Mouse (Mus musculus) kidney, postnatal 25 days (tissue): ENCODE data around the gene Scgb2b12.
"Not testable (repeated sequence)": the region's sequence is repeated elsewhere in the genome, so short reads cannot be mapped to it uniquely, and the experiment has no call there.

Source experiments
- DNase-seq, 2 experiments: peaks; one replicate each; pipeline ENCODE4 v3.0.0; 2021; ENCODE audit warnings: mixed read lengths in 2 of 2

Scgb2b12 gene

DNA sequence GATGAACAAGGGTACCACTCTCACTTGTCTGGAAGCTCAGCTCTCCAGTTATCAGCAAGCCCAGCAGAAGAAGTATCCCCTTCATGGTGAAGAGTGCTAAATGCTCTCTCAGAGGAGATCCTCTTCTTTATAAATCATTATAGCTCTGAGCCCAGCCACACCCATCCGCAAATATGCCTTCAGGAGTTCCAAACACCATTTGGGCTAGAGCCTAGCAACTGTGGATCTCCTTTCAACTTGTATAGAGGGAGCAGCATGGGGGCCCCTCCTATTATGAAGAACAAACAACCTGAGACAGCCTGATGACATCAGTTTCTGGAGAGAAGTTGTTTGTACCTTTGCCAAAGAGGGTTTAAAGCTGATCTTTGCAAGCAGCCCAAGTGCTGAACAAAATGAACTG is at the start of gene Scgb2b12:
Gene Scgb2b12 (minus strand): TSS at position 101 of the 400 bp plus-strand sequence.
- DNase-seq, result not testable (repeated sequence)

GRCm38 (mm10) chr7:32333882-32334281 is 6.8 kb upstream of the Scgb2b12 start, which contains the start of gene Scgb1b12:
TSS of gene Scgb1b12 (plus strand) at chr7:32334182.
- DNase-seq, result not testable (repeated sequence)
